8 mouse cellular contexts compared by ENCODE assay signal in genomic region chr4:97600875-97601835, GRCm38 (mm10).
DNase-seq lines count a peak whose midpoint lies in the region; ATAC-seq and TF ChIP-seq lines count a peak whose summit lies in the region.

No protein-coding gene starts in this region.

- H3K9me3 ChIP-seq in lung, postnatal 0 days (ENCODE audit: low read length), result no peaks in the 10 kb centered on the region
- H3K9me3 ChIP-seq in liver, embryonic 13.5 days (replicated peaks), result no peaks in the 10 kb centered on the region

- 21% methylated on average over 8 of the region's 8 CpGs for WGBS in lung, postnatal 0 days
- WGBS in lung, adult 2 months, result 31% methylated on average over 8 of the region's 8 CpGs
- WGBS in liver, embryonic 13.5 days (ENCODE audit: insufficient replicate concordance), result 22% methylated on average over 8 of the region's 8 CpGs
- WGBS in thymus, adult 2 months, result 68% methylated on average over 8 of the region's 8 CpGs

- no peaks in the 10 kb centered on the region for H3K4me1 ChIP-seq in lung, postnatal 0 days (ENCODE audit: insufficient read depth, low read depth, low read length)
- no peaks in the 10 kb centered on the region for H3K4me1 ChIP-seq in lung, adult 2 months (ENCODE audit: control insufficient read depth, insufficient read depth, low read length)
- peaks cover 19% of the 10 kb centered on the region for H3K4me1 ChIP-seq in liver, embryonic 13.5 days (replicated peaks)
- peaks cover 2% of the 10 kb centered on the region; the same call in 1 of the 2 replicates for H3K4me1 ChIP-seq in thymus, adult 2 months (replicated peaks; ENCODE audit: control insufficient read depth, insufficient read depth, low read length)

- TF ChIP-seq EP300 in lung, postnatal 0 days (IDR thresholded peaks at IDR 0.05), result no peak

- no peak overlapping the region for H3K4me3 ChIP-seq in lung, postnatal 0 days (ENCODE audit: low read depth, low read length)
- H3K4me3 ChIP-seq in lung, adult 2 months (replicated peaks; ENCODE audit: extremely low read depth, low read depth, low read length), result no peak overlapping the region
- H3K4me3 ChIP-seq in liver, embryonic 13.5 days (replicated peaks), result 0 out of 2 replicates have a peak overlapping the region, but pooled peaks have one; percentile 2
- no peak overlapping the region for H3K4me3 ChIP-seq in thymus, adult 2 months (ENCODE audit: control insufficient read depth, insufficient read depth, low read length)

- intact Hi-C loops in left cerebral cortex, postnatal 10 days (cut with DNase I), result no loop called here

- H3K4me2 ChIP-seq in lung, postnatal 0 days (replicated peaks; ENCODE audit: low read depth, low read length), result no peak overlapping the region
- H3K4me2 ChIP-seq in liver, embryonic 13.5 days, result peak overlapping the region; percentile 47

- H3K27ac ChIP-seq in lung, postnatal 0 days (ENCODE audit: low read length), result no peak overlapping the region
- peak overlapping the region; percentile 64 for H3K27ac ChIP-seq in liver, embryonic 13.5 days
- H3K27ac ChIP-seq in thymus, adult 2 months (ENCODE audit: control insufficient read depth, insufficient read depth, low read length), result no peak overlapping the region

- ATAC-seq in lung, postnatal 0 days, result peak; percentile 65
- ATAC-seq in erythroid progenitor cell, adult 5-6 weeks (replicated peaks; ENCODE audit: low FRiP score, poor library complexity, severe bottlenecking), result peak; percentile 87
- peak; percentile 100 for ATAC-seq in liver, embryonic 13.5 days (ENCODE audit: low read depth)

- DNase-seq in lung, postnatal 0 days (ENCODE audit: low spot score), result peak; percentile 54
- DNase-seq in lung, adult 2 months, result no peak
- peak; percentile 56 for DNase-seq in liver, embryonic 13.5 days
- no peak for DNase-seq in thymus, adult 2 months
- no peak for DNase-seq in left cerebral cortex, postnatal 10 days (ENCODE audit: extremely low spot score in 1 of 2, low spot score in 2 of 2)
- DNase-seq in kidney, postnatal 10 days, result no peak
- DNase-seq in right cerebral cortex, postnatal 14 days, result no peak

- no peak overlapping the region for H3K9ac ChIP-seq in lung, postnatal 0 days (replicated peaks; ENCODE audit: low read depth)
- no peak overlapping the region for H3K9ac ChIP-seq in liver, embryonic 13.5 days

- H3K36me3 ChIP-seq in lung, postnatal 0 days (ENCODE audit: insufficient read depth, low read length), result no peaks in the 10 kb centered on the region
- no peaks in the 10 kb centered on the region for H3K36me3 ChIP-seq in liver, embryonic 13.5 days
- H3K36me3 ChIP-seq in thymus, adult 2 months (ENCODE audit: control insufficient read depth, insufficient read depth, low read length), result no peaks in the 10 kb centered on the region

- TF ChIP-seq CTCF in lung, postnatal 0 days (IDR thresholded peaks at IDR 0.05), result no peak
- no peak for TF ChIP-seq CTCF in lung, adult 2 months (IDR thresholded peaks at IDR 0.05; ENCODE audit: insufficient read depth, low read length)
- TF ChIP-seq CTCF in thymus, adult 2 months (IDR thresholded peaks at IDR 0.05; ENCODE audit: borderline replicate concordance, control insufficient read depth, extremely low read depth, insufficient read depth, low read length, poor library complexity), result no peak

- no peak for TF ChIP-seq POLR2A in lung, adult 2 months (IDR thresholded peaks at IDR 0.05; ENCODE audit: borderline replicate concordance, extremely low read depth, low read depth, low read length)
- TF ChIP-seq POLR2A in thymus, adult 2 months (IDR thresholded peaks at IDR 0.05; ENCODE audit: control insufficient read depth, extremely low read depth, insufficient read depth, low read length, poor library complexity), result no peak

- H3K27me3 ChIP-seq in lung, postnatal 0 days (replicated peaks; ENCODE audit: insufficient read depth, low read length), result no peaks in the 10 kb centered on the region
- no peaks in the 10 kb centered on the region for H3K27me3 ChIP-seq in liver, embryonic 13.5 days
- H3K27me3 ChIP-seq in thymus, adult 2 months (ENCODE audit: control insufficient read depth, insufficient read depth, low read length), result no peaks in the 10 kb centered on the region

Comparison
In these comparisons a context has a peak if more than half of its experiments do, and no peak if none do; other contexts are left out.
1. DNase-seq: peak in lung, postnatal 0 days (single experiment) and liver, embryonic 13.5 days (single experiment); none in lung, adult 2 months (single experiment), thymus, adult 2 months (single experiment), left cerebral cortex, postnatal 10 days (0 of 2), kidney, postnatal 10 days (single experiment) and right cerebral cortex, postnatal 14 days (single experiment).
2. Peak in every context shown above with its lines, with median percentiles within 50 percentile points of each other: ATAC-seq.